Mouse (Mus musculus) naive thymus-derived CD4-positive, alpha-beta T cell, adult 5 months (primary cell): ENCODE results near the gene Zfp512b. TPM values are rescaled to one million over a fixed set of nuclear protein-coding genes. Genes with fewer than 3 reads are reported as not detected.

Experiments
- polyA plus RNA-seq: library from polyadenylated mRNA; unstranded; fragments of 100-300 nt; shearing (Covaris generic); gene quantifications from one replicate; pipeline ENCODE4 v1.2.1, GENCODE M21; 2017

Gene Zfp512b
- 33.9 TPM for polyA plus RNA-seq

DNA sequence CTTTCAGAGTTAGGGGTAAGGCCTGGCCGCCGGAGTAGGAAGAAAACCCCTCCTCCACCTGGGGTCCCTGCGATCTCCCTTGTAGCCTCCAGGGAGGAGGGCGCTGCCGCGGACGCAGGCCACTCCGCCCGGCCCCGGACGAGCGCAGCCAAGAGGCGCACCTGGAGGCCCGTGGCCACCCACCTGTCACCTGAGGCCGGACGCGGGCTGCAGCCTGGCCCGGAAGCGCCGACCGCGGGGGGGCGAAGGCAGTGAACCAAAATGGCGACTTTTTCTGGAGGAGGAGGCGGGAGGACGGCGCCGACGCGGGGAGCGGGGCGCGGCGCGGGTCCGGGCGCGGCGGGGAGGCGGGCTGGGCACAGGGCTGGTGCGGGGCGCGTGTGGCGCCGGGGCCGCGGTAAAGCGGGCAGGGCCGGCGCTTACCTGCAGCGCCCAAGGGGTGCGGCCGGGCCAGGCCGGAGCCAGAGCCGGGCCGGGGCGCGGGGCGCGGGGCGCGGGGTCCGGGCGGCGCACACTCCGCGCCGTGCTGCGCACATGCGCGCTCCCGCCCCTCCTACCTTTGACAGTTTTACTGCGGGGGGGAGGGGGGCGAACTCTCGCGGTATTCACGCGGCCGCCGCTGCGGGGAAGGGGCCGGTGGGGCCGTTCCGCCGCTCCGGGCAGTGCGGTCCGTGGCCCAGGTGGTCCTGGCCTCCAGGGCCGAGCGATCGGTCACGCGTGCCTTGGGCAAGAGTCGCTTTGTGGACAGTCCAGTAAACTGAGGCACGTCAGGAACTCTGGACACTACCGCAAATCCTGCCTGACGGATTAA, at the start of gene Zfp512b:
Zfp512b (minus strand) TSS at position 573 of the 811 bp plus-strand sequence.

DNA sequence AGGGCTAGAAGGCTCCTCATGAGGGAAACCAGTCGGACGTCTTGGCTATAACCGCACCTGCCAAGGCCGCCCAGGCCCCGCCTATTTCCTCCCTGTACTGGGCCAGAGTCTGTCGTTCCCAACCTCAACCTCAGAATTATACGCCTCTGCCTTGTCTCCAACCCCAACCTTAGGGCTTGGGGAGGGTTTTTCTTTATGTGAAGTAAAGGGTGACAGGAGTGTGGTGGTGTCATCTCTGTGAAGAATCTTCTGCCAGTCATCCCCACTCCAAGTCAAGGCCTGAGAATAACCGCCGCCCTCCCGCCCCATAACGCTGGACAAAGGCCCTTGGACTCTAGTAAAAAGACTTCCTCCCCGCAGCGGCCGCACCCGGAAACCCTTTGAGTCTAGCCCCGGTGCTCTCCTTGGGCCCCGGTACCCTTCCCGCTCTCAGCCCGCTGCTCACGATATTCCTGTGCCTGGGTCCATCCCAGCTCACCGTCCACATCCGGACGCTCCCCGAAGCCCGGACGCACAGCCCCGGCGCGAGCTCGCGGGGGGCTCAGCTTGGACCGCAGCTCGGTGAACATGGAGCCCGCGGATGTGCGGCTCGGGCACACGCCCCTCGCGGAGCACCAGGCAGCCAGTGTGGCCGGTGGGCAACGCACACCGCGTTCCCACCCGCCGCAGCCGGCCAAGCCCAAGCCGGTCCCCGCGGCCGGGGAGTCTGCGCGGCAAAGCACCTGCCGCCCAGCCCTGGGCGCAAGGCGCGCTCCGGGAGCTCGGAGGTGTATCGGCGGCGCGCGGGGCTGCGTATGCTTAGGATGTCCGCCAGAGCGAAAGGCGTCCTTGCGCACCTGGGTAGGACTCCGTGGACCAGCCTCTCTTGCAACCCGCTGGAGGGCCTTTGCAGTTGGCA, 6.1 kb upstream of the Zfp512b start, which contains the start of gene Samd10:
Samd10 (minus strand) TSS at position 759 of the 898 bp plus-strand sequence.

DNA sequence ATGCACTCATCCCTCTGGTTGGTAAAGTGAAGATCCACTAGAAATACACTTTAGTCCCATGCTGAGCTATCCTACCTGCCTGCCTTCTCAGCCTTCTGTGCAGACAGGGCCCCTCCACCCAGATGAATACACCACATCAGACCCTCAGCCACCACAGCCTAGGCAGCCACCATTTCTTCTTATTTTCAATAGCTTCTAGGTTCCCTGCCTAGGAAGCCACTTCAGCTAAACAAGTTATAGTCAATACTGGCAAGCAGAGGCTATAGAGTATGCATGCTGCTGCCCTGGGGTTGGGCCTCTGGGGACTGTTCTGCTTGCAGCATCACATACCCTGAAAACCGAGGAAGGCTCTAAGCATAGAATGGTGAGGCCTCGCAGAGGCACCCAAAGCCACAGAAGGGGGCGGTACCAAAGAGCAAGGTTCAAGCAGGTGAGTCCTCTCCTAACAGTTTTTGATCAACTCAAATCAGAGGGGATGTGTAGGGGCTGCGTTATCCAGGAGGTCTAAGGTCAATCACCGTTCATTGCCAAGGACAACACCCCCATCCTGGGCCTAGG, 996 bp downstream of the Zfp512b start, which contains the start of gene Prpf6:
Prpf6 (plus strand) TSS at position 341 of the 558 bp plus-strand sequence.

DNA sequence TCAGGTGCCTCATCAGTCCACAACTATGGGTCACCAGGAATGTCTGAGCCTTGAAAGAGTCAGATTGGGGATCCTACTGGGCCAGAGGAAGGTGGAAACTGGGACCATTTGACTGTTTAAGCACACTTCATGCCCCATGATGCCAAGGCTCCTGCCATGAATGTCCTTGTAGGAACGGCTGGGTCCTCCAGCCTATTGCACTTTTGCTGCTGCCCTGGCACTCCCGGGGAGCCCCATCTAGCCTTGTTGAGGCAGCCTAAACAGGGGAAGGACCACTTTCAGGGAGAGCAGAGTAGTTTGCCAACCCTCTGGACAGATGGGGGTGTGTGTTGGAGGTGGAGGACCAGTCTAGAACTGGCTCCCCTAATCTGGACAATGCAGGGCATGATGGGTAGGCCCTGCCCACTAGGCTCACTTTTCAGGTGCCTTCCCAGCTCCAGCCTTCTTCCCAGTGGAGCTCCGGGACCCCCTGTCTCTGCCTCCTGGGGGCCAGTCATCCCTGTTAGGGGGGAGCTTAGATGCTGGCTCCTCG, 8.1 kb downstream of the Zfp512b start, which contains the start of gene Uckl1:
Uckl1 (minus strand) TSS at position 482 of the 532 bp plus-strand sequence.

Other genes starting within 250 kb of the Zfp512b start
- 109 TPM for gene Zgpat, start 227.9 kb downstream of the Zfp512b start, polyA plus RNA-seq
- 133 TPM for gene Arfrp1, start 227.4 kb downstream of the Zfp512b start, polyA plus RNA-seq
- 242 TPM for gene Lime1, start 212.7 kb downstream of the Zfp512b start, polyA plus RNA-seq
- 0.42 TPM for gene Zbtb46, start 133.4 kb downstream of the Zfp512b start, polyA plus RNA-seq
- gene Abhd16b, start 99.6 kb downstream of the Zfp512b start, polyA plus RNA-seq = not detected
- 86.9 TPM for gene Tpd52l2, start 95.7 kb downstream of the Zfp512b start, polyA plus RNA-seq
- 167 TPM for gene Dnajc5, start 72.3 kb downstream of the Zfp512b start, polyA plus RNA-seq
- gene Uckl1, start 7.9 kb downstream of the Zfp512b start, polyA plus RNA-seq = 130 TPM
- 90.9 TPM for gene Prpf6, start 935 bp downstream of the Zfp512b start, polyA plus RNA-seq
- 9.2 TPM for gene Samd10, start 6.4 kb upstream of the Zfp512b start, polyA plus RNA-seq
- not detected for gene Gm29797, start 64.2 kb upstream of the Zfp512b start, polyA plus RNA-seq
- not detected for gene Sox18, start 78.8 kb upstream of the Zfp512b start, polyA plus RNA-seq
- gene Tcea2, start 87.5 kb upstream of the Zfp512b start, polyA plus RNA-seq = 21.1 TPM
- gene Rgs19, start 101.2 kb upstream of the Zfp512b start, polyA plus RNA-seq = 142 TPM
- gene Lkaaear1, start 105.6 kb upstream of the Zfp512b start, polyA plus RNA-seq = not detected
- 0.35 TPM for gene Oprl1, start 122.2 kb upstream of the Zfp512b start, polyA plus RNA-seq
- not detected for gene Myt1, start 170.5 kb upstream of the Zfp512b start, polyA plus RNA-seq
- gene Pcmtd2, start 245.1 kb upstream of the Zfp512b start, polyA plus RNA-seq = 73.2 TPM